Mouse (Mus musculus): Measurements from ENCODE around the gene Senp1. TPM values are rescaled to one million over a fixed set of nuclear protein-coding genes. Genes with fewer than 3 reads are reported as not detected.

The Senp1 gene
- polyA plus RNA-seq, 1 experiment from 2014 or later = 46.6 TPM

GRCm38 (mm10) chr15:98002991-98003821 is 90.3 kb downstream of the Senp1 start:
- under 1% methylated on average over 42 of the region's 42 CpGs for whole genome bisulfite sequencing

DNA sequence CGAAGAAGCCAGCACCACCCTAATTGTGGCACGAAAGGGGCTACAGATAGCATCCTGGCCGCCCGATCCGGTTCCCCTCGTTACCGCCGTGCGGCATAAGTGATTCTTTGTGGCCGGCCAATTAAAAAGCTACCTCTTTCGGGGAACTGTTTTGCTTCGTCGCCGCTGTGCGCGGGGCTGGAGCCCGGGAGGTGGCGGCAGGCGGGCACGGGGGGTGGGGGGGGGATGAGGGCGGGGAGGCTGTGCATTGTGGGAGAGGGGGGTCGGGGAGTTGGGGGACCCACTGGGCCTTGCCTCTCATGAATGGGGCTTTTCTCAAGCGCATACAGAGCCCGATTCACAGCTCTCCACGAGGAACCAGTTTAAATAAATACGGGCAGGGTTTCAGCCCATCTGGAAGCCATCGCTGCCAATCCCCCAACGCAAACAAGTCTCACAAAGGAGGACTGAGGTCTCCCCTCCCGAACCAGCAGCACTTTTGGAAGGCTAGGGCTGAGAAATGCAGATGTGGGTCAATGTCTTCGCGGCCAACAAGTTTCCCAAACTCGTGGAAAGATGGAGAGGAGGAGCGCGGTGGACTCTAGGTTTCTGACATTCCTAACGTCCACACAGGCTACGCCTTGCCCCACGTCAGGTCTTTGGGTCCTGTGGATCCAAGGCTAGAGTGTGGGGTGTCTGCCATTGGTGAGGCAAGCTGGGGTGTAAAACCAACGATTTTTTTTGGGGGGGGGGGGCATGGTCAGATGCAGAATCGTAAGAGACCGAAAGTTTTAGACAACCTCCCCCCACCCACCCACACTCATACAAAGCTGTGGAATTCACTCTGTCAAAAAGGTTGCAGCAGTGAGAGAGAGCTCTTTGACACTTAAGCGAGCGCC is 91.2 kb downstream of the Senp1 start:
- Histone ChIP-seq H3K27me3 (replicated peaks; ENCODE audit: low read depth, poor library complexity, severe bottlenecking) (peaks cover 41% of the 10 kb centered on the region), H3K36me3 (replicated peaks) (peaks cover 32% of the 10 kb centered on the region), H3K27ac (replicated peaks) (peak overlapping the region; percentile 97), H3K4me1 (peaks cover 65% of the 10 kb centered on the region), H3K9me3 (no peaks in the 10 kb centered on the region), H3K4me3 (peak overlapping the region; percentile 84)
- DNase-seq (ENCODE audit: low spot score) = peak; percentile 87
- under 1% methylated on average over 42 of the region's 42 CpGs for WGBS

More at GRCm38 (mm10) chr15:98002991-98003821, 90.3 kb downstream of the Senp1 start:
- peak overlapping the region; percentile 97 for H3K27ac ChIP-seq (replicated peaks)
- peak overlapping the region; percentile 84 for H3K4me3 ChIP-seq
- peak; percentile 85 for DNase-seq (ENCODE audit: low spot score)
- no peaks in the 10 kb centered on the region for H3K9me3 ChIP-seq
- peaks cover 65% of the 10 kb centered on the region for H3K4me1 ChIP-seq
- H3K27me3 ChIP-seq (replicated peaks; ENCODE audit: low read depth, poor library complexity, severe bottlenecking) = peaks cover 41% of the 10 kb centered on the region
- peaks cover 23% of the 10 kb centered on the region for H3K36me3 ChIP-seq (replicated peaks)

DNA sequence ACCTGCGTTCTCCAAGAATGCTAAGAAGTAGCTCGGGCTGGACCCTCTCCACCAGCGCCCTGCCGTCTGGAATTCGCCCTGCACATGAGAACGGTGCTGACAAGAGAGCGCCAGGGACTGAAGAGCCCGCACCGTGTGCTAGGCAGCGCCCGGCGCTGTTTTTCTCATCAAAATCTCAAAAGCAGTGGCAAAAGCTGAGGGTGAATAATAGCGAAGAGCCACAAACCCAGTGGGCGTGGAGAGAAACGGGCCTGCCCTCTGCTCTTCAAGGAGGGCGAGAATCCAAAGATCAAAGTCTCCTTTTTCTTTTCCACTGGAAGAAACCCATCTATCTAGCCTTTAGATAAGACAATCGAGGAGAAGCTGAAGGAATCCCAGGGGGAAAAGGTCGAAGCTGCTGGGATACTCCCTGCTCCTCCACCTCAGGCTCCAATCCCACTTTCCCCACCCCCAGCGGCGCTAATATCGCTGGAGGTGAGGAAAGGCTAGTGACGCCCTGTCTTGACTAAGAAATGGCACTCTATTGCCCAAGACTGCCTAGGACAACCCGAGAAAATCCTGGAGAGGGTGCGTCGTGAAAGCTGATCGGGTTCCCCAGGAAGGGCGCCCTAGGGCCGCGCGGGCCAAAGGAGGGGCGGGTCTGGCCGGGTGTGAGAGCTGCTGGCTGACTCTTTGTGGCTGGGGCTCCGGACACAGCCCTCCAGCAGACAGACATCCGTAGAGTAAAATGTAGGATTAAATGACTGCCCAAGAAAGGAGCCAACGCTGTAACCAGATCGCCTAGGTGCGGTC is 92.0 kb downstream of the Senp1 start:
- no peaks in the 10 kb centered on the region for H3K9me3 ChIP-seq
- peaks cover 65% of the 10 kb centered on the region for H3K4me1 ChIP-seq
- under 1% methylated on average over 37 of the region's 37 CpGs for WGBS
- H3K4me3 ChIP-seq = peak overlapping the region; percentile 84
- peaks cover 40% of the 10 kb centered on the region for H3K36me3 ChIP-seq (replicated peaks)
- H3K27ac ChIP-seq (replicated peaks) = peak overlapping the region; percentile 97
- H3K27me3 ChIP-seq (replicated peaks; ENCODE audit: low read depth, poor library complexity, severe bottlenecking) = peaks cover 38% of the 10 kb centered on the region
- peak; percentile 78 for DNase-seq (ENCODE audit: low spot score)

DNA sequence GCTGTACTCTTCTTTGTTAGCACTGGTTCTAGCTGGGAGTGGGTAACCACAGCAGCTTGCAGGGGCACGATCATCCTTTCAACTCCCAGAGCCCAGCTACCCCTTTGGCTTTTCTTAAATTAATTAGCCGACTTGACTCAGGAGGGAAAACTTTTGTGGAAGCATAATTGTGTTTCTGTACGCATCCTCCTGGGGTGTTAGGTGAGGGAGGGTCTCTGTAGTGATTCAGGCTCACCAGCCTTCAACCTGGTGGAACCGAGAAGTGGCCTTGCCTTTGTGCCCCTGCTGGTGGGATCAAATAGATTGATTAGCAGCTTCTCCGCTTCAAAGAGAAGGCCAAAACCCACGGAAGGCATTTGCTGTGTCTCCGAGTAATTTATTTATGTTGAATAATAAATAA is 93.6 kb downstream of the Senp1 start:
- H3K4me3 ChIP-seq = peak overlapping the region; percentile 84
- peaks cover 26% of the 10 kb centered on the region for H3K27me3 ChIP-seq (replicated peaks; ENCODE audit: low read depth, poor library complexity, severe bottlenecking)
- peaks cover 56% of the 10 kb centered on the region for H3K36me3 ChIP-seq (replicated peaks)

GRCm38 (mm10) chr15:97999546-97999945 is 94.0 kb downstream of the Senp1 start:
- peaks cover 51% of the 10 kb centered on the region for H3K4me1 ChIP-seq
- DNase-seq (ENCODE audit: low spot score) = peak; percentile 36
- H3K9me3 ChIP-seq = no peaks in the 10 kb centered on the region
- H3K27ac ChIP-seq (replicated peaks) = peak overlapping the region; percentile 97
- peak overlapping the region; percentile 84 for H3K4me3 ChIP-seq
- peaks cover 21% of the 10 kb centered on the region for H3K27me3 ChIP-seq (replicated peaks; ENCODE audit: low read depth, poor library complexity, severe bottlenecking)
- WGBS = 33% methylated on average over 13 of the region's 13 CpGs
- H3K36me3 ChIP-seq (replicated peaks) = peaks cover 60% of the 10 kb centered on the region

More for the DNA sequence above, 93.6 kb downstream of the Senp1 start:
- DNase-seq (ENCODE audit: low spot score) = no peak
- WGBS = 22% methylated on average over 7 of the region's 7 CpGs
- Histone ChIP-seq H3K4me1 (peaks cover 56% of the 10 kb centered on the region), H3K9me3 (no peaks in the 10 kb centered on the region), H3K27ac (replicated peaks) (peak overlapping the region; percentile 97)

DNA sequence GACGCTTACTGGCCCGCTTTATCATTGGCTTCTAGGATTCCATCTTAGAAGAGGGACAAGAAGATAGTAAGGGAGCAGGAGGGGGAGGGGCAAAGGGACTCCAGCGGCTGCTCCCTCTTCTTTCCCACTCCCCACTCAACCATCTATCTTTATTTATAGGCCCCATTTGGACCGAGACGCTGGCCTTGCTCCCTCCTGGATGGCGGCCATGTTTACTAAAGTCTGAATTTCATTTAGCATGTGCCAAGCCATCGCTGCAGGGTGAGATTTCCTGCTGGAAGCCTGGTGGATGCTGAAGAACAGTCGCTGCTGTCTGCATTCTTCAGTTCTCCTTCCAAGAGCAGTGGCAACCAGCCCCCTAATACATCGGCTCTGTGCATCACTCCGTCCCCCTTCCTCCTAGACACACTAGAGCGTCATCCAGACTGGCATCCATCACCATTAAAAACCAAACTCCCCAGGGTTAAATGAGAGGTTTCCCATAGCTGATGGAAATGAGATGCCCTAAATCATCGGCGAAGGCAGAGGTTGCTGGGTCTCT is 96.8 kb downstream of the Senp1 start:
- Histone ChIP-seq H3K36me3 (replicated peaks) (peaks cover 88% of the 10 kb centered on the region), H3K4me1 (peaks cover 54% of the 10 kb centered on the region), H3K27me3 (replicated peaks; ENCODE audit: low read depth, poor library complexity, severe bottlenecking) (peaks cover 18% of the 10 kb centered on the region), H3K4me3 (no peak overlapping the region), H3K27ac (replicated peaks) (no peak overlapping the region), H3K9me3 (no peaks in the 10 kb centered on the region)
- WGBS = 90% methylated on average over 13 of the region's 13 CpGs
- no peak for DNase-seq (ENCODE audit: low spot score)

- peak; percentile 91 for DNase-seq (ENCODE audit: low spot score)
- 5% methylated on average over 18 of the region's 18 CpGs for WGBS
- peak overlapping the region; percentile 44 for H3K4me3 ChIP-seq
Observed at GRCm38 (mm10) chr15:97992712-97993286, 100.7 kb downstream of the Senp1 start.

DNA sequence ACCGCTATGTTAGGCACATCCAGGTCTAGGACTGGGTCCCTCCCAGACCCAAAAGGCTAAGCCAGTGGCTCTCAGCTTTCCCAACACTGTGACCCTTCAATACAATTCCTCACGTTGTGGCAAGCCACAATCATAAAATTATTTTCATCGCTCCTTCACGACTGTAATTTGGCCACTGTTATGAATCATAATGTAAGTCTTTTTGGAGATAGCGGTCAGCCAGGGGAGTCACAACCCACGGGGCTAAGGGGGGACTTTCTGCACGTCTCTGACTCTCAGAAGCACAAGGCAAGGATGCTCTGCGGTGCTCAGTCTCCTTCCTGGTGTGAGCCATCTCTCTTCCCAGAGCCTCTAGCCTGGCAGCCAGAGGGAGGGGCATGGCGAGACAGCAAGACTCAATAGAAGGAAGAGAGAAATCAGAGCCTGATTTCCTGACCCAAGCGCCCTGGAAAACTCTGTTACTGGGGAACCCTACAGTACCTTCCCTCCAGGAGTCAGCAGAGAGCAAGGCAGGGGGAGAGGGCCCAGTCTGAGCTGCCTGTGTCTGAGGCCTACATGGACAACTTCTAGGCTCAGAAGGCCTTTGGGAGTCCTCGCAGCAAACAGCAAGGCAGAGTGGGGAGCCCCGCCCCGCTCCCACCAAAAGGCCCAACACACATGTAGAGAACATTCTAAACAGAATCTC is 101.4 kb downstream of the Senp1 start:
- Histone ChIP-seq H3K4me1 (peaks cover 64% of the 10 kb centered on the region), H3K9me3 (no peaks in the 10 kb centered on the region), H3K4me3 (peak overlapping the region; percentile 44), H3K36me3 (replicated peaks) (peaks cover 94% of the 10 kb centered on the region), H3K27ac (replicated peaks) (peak overlapping the region; percentile 95), H3K27me3 (replicated peaks; ENCODE audit: low read depth, poor library complexity, severe bottlenecking) (no peaks in the 10 kb centered on the region)
- WGBS = 33% methylated on average over 13 of the region's 13 CpGs
- peak; percentile 67 for DNase-seq (ENCODE audit: low spot score)

More at GRCm38 (mm10) chr15:97992712-97993286, 100.7 kb downstream of the Senp1 start:
- Histone ChIP-seq H3K9me3 (no peaks in the 10 kb centered on the region), H3K27me3 (replicated peaks; ENCODE audit: low read depth, poor library complexity, severe bottlenecking) (no peaks in the 10 kb centered on the region), H3K27ac (replicated peaks) (peak overlapping the region; percentile 95), H3K4me1 (peaks cover 62% of the 10 kb centered on the region), H3K36me3 (replicated peaks) (peaks cover 94% of the 10 kb centered on the region)

DNA sequence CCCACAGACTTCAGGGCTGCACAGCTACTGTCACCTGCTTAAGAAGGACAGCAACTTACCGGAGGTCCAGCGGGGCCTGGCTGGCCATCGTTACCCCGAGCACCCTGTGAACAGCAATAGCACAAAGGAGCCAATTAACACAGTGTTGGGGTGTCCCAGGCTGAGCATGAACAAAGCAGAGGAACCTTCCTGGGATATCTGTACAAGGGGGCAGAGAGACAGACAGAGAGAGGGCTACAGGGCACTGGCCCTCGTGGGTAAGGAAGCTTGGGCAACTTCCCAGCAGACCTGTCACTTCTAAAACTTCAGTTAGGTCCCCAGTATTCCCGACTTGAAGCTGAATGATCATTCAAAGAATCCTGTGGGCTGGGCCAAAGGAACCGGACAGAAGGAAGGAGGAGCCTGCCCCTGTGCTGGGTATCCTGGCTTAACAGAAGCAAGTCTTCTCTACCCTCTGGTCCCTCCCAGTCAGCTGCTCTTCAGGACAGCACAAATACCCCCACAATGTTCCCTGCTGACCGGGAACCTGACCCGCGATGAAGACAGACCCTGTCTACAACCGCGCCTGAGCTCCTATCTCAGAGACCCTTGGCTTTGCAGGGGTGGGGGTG is 102.2 kb downstream of the Senp1 start:
- H3K27ac ChIP-seq (replicated peaks) = peak overlapping the region; percentile 95
- peak overlapping the region; percentile 44 for H3K4me3 ChIP-seq
- H3K9me3 ChIP-seq = no peaks in the 10 kb centered on the region
- peaks cover 64% of the 10 kb centered on the region for H3K4me1 ChIP-seq
- H3K27me3 ChIP-seq (replicated peaks; ENCODE audit: low read depth, poor library complexity, severe bottlenecking) = no peaks in the 10 kb centered on the region
- WGBS = 8% methylated on average over 12 of the region's 12 CpGs
- peak; percentile 47 for DNase-seq (ENCODE audit: low spot score)
- peaks cover 94% of the 10 kb centered on the region for H3K36me3 ChIP-seq (replicated peaks)

- peak; percentile 36 for DNase-seq (ENCODE audit: low spot score)
- H3K9me3 ChIP-seq = no peaks in the 10 kb centered on the region
- peak overlapping the region; percentile 95 for H3K27ac ChIP-seq (replicated peaks)
- WGBS = 4% methylated on average over 4 of the region's 4 CpGs
- H3K4me3 ChIP-seq = peak overlapping the region; percentile 44
- no peaks in the 10 kb centered on the region for H3K27me3 ChIP-seq (replicated peaks; ENCODE audit: low read depth, poor library complexity, severe bottlenecking)
- peaks cover 94% of the 10 kb centered on the region for H3K36me3 ChIP-seq (replicated peaks)
- peaks cover 64% of the 10 kb centered on the region for H3K4me1 ChIP-seq
Observed at GRCm38 (mm10) chr15:97990721-97991120, 102.8 kb downstream of the Senp1 start.

- H3K4me1 ChIP-seq = peaks cover 64% of the 10 kb centered on the region
- WGBS = 0% methylated on average over 6 of the region's 6 CpGs
- peak overlapping the region; percentile 44 for H3K4me3 ChIP-seq
Observed at GRCm38 (mm10) chr15:97990124-97990523, 103.4 kb downstream of the Senp1 start.

More at GRCm38 (mm10) chr15:97990124-97990523, 103.4 kb downstream of the Senp1 start:
- DNase-seq (ENCODE audit: low spot score) = peak; percentile 95
- peak overlapping the region; percentile 95 for H3K27ac ChIP-seq (replicated peaks)
- H3K27me3 ChIP-seq (replicated peaks; ENCODE audit: low read depth, poor library complexity, severe bottlenecking) = no peaks in the 10 kb centered on the region
- peaks cover 94% of the 10 kb centered on the region for H3K36me3 ChIP-seq (replicated peaks)
- no peaks in the 10 kb centered on the region for H3K9me3 ChIP-seq
